Mouse (Mus musculus): ENCODE results near the gene Larp7. TPM values are rescaled to one million over a fixed set of nuclear protein-coding genes. Genes with fewer than 3 reads are reported as not detected.
A peak's percentile ranks its signal among the peaks of the same experiment; 100 is the strongest.

The Larp7 gene
- polyA plus RNA-seq, 1 experiment from 2014 or later, result 63.3 TPM

DNA sequence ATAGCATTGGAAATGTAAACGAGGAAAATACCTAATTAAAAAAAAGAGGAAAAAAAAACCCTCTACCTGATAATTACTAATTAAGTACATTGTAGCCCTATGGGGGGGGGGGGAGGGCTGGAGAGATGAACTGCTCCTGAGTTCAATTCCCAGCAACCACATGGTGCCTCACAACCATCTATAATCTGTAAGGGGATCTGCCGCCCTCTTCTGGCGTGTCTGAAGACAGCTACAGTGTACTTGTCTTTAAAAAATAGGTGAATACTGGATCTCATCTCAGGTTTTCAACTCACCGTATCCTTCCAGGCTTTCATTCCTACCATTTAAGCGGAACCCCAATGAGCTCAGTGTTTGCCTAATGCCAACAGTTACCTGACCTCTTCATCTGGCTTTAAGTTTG lies 5.3 kb downstream of the Larp7 start:
- WGBS, result 38% methylated on average over 5 of the region's 5 CpGs

GRCm38 (mm10) chr3:127544610-127545121 lies 8.5 kb downstream of the Larp7 start:
- no peak for ATAC-seq (ENCODE audit: low read depth)
- WGBS, result 44% methylated on average over 5 of the region's 5 CpGs
- no peaks in the 10 kb centered on the region for H3K4me1 ChIP-seq (replicated peaks; ENCODE audit: control insufficient read depth, insufficient read depth, low read length)
- H3K4me3 ChIP-seq (ENCODE audit: low read length), result no peak overlapping the region
- peaks cover 19% of the 10 kb centered on the region for H3K36me3 ChIP-seq (ENCODE audit: control insufficient read depth, insufficient read depth, low read length)
- H3K27ac ChIP-seq (ENCODE audit: low read length), result no peak overlapping the region
- H3K9ac ChIP-seq (ENCODE audit: low read length), result no peak overlapping the region
- no peaks in the 10 kb centered on the region for H3K27me3 ChIP-seq (ENCODE audit: control insufficient read depth, insufficient read depth, low read depth, low read length)
- no peaks in the 10 kb centered on the region for H3K9me3 ChIP-seq (ENCODE audit: control insufficient read depth, low read length)
- H3K4me2 ChIP-seq (ENCODE audit: low read depth, low read length), result no peak overlapping the region

More for the DNA sequence above, 5.3 kb downstream of the Larp7 start:
- Histone ChIP-seq H3K36me3 (ENCODE audit: control insufficient read depth, insufficient read depth, low read length) (peaks cover 19% of the 10 kb centered on the region), H3K27ac (ENCODE audit: low read length) (no peak overlapping the region), H3K4me1 (replicated peaks; ENCODE audit: control insufficient read depth, insufficient read depth, low read length) (0 out of 2 replicates have a peak, but pooled peaks cover 3% of the 10 kb centered on the region), H3K9ac (ENCODE audit: low read length) (no peak overlapping the region), H3K9me3 (ENCODE audit: control insufficient read depth, low read length) (no peaks in the 10 kb centered on the region), H3K27me3 (ENCODE audit: control insufficient read depth, insufficient read depth, low read depth, low read length) (no peaks in the 10 kb centered on the region), H3K4me2 (ENCODE audit: low read depth, low read length) (no peak overlapping the region), H3K4me3 (ENCODE audit: low read length) (no peak overlapping the region)
- ATAC-seq (ENCODE audit: low read depth), result no peak

- no peak overlapping the region for H3K4me3 ChIP-seq (ENCODE audit: low read length)
- ATAC-seq (ENCODE audit: low read depth), result no peak
- H3K4me1 ChIP-seq (replicated peaks; ENCODE audit: control insufficient read depth, insufficient read depth, low read length), result no peaks in the 10 kb centered on the region
- H3K9ac ChIP-seq (ENCODE audit: low read length), result no peak overlapping the region
- H3K4me2 ChIP-seq (ENCODE audit: low read depth, low read length), result no peak overlapping the region
- peaks cover 19% of the 10 kb centered on the region for H3K36me3 ChIP-seq (ENCODE audit: control insufficient read depth, insufficient read depth, low read length)
- WGBS, result 80% methylated on average over 4 of the region's 4 CpGs
- H3K27me3 ChIP-seq (ENCODE audit: control insufficient read depth, insufficient read depth, low read depth, low read length), result no peaks in the 10 kb centered on the region
- H3K27ac ChIP-seq (ENCODE audit: low read length), result no peak overlapping the region
- no peaks in the 10 kb centered on the region for H3K9me3 ChIP-seq (ENCODE audit: control insufficient read depth, low read length)
Observed at GRCm38 (mm10) chr3:127543976-127544375, 9.2 kb downstream of the Larp7 start.

DNA sequence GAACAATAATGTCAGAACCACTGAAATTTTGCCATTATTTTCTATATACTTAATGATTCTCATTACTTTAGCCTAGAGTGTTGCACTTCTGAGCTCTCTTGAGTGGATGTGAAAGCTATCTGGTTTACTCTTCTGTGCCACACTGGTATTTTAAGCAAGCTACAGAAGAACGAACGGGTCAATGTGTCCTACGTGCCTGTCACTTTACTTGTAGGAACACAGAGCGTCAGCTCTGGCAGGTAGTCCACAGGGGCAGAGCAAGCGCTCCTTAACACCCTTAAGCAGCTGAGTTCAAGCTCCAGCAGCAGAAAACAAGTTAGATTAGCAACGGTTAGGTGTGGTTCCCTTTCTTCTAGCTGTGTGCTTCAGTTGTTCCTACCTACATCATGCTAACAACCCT lies 14.0 kb downstream of the Larp7 start:
- H3K4me1 ChIP-seq (replicated peaks; ENCODE audit: control insufficient read depth, insufficient read depth, low read length), result no peaks in the 10 kb centered on the region
- H3K27ac ChIP-seq (ENCODE audit: low read length), result no peak overlapping the region
- no peak overlapping the region for H3K9ac ChIP-seq (ENCODE audit: low read length)
- H3K9me3 ChIP-seq (ENCODE audit: control insufficient read depth, low read length), result no peaks in the 10 kb centered on the region
- no peak overlapping the region for H3K4me2 ChIP-seq (ENCODE audit: low read depth, low read length)
- WGBS, result 60% methylated on average over 6 of the region's 6 CpGs
- no peak for ATAC-seq (ENCODE audit: low read depth)
- no peaks in the 10 kb centered on the region for H3K27me3 ChIP-seq (ENCODE audit: control insufficient read depth, insufficient read depth, low read depth, low read length)
- H3K4me3 ChIP-seq (ENCODE audit: low read length), result no peak overlapping the region
- peaks cover 8% of the 10 kb centered on the region; the same call in 1 of the 2 replicates for H3K36me3 ChIP-seq (ENCODE audit: control insufficient read depth, insufficient read depth, low read length)

- WGBS, result 13% methylated on average over 4 of the region's 4 CpGs
Observed at GRCm38 (mm10) chr3:127530293-127530692, 22.9 kb downstream of the Larp7 start.

DNA sequence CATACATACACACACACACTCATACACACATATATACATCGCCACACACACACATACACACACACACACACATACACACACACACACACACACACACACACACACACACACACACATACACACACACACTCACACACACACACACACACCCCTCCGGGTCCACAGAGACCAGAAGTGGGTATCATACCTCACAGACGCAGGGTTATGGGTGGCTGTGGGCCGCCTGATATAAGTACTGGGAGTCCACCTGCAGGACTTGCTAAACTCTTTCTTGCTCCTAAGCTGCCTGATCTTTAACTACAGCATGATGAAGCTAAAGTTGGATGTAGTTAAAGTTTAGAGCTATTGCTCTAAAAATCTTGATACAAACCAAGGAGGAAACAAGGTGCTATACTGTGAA lies 23.3 kb downstream of the Larp7 start:
- WGBS, result 72% methylated on average over 4 of the region's 4 CpGs
- H3K4me3 ChIP-seq (ENCODE audit: low read length), result no peak overlapping the region

More at GRCm38 (mm10) chr3:127530293-127530692, 22.9 kb downstream of the Larp7 start:
- Histone ChIP-seq H3K9me3 (ENCODE audit: control insufficient read depth, low read length) (no peaks in the 10 kb centered on the region), H3K4me1 (replicated peaks; ENCODE audit: control insufficient read depth, insufficient read depth, low read length) (no peaks in the 10 kb centered on the region), H3K36me3 (ENCODE audit: control insufficient read depth, insufficient read depth, low read length) (no peaks in the 10 kb centered on the region), H3K27ac (ENCODE audit: low read length) (no peak overlapping the region), H3K4me3 (ENCODE audit: low read length) (no peak overlapping the region), H3K27me3 (ENCODE audit: control insufficient read depth, insufficient read depth, low read depth, low read length) (no peaks in the 10 kb centered on the region), H3K4me2 (ENCODE audit: low read depth, low read length) (no peak overlapping the region), H3K9ac (ENCODE audit: low read length) (no peak overlapping the region)
- no peak for ATAC-seq (ENCODE audit: low read depth)

GRCm38 (mm10) chr3:127529210-127529609 lies 23.9 kb downstream of the Larp7 start:
- no peaks in the 10 kb centered on the region for H3K27me3 ChIP-seq (ENCODE audit: control insufficient read depth, insufficient read depth, low read depth, low read length)
- no peak overlapping the region for H3K9ac ChIP-seq (ENCODE audit: low read length)
- H3K4me1 ChIP-seq (replicated peaks; ENCODE audit: control insufficient read depth, insufficient read depth, low read length), result no peaks in the 10 kb centered on the region
- peak; percentile 59 for ATAC-seq (ENCODE audit: low read depth)
- H3K4me3 ChIP-seq (ENCODE audit: low read length), result no peak overlapping the region
- H3K4me2 ChIP-seq (ENCODE audit: low read depth, low read length), result no peak overlapping the region
- WGBS, result 46% methylated on average over 3 of the region's 3 CpGs
- no peak overlapping the region for H3K27ac ChIP-seq (ENCODE audit: low read length)
- H3K36me3 ChIP-seq (ENCODE audit: control insufficient read depth, insufficient read depth, low read length), result no peaks in the 10 kb centered on the region
- H3K9me3 ChIP-seq (ENCODE audit: control insufficient read depth, low read length), result no peaks in the 10 kb centered on the region

More for the DNA sequence above, 23.3 kb downstream of the Larp7 start:
- no peak for ATAC-seq (ENCODE audit: low read depth)
- H3K27ac ChIP-seq (ENCODE audit: low read length), result no peak overlapping the region
- H3K27me3 ChIP-seq (ENCODE audit: control insufficient read depth, insufficient read depth, low read depth, low read length), result no peaks in the 10 kb centered on the region
- H3K4me2 ChIP-seq (ENCODE audit: low read depth, low read length), result no peak overlapping the region
- H3K9me3 ChIP-seq (ENCODE audit: control insufficient read depth, low read length), result no peaks in the 10 kb centered on the region
- H3K9ac ChIP-seq (ENCODE audit: low read length), result no peak overlapping the region
- no peaks in the 10 kb centered on the region for H3K36me3 ChIP-seq (ENCODE audit: control insufficient read depth, insufficient read depth, low read length)
- H3K4me1 ChIP-seq (replicated peaks; ENCODE audit: control insufficient read depth, insufficient read depth, low read length), result no peaks in the 10 kb centered on the region

- H3K4me3 ChIP-seq (ENCODE audit: low read length), result no peak overlapping the region
- no peak overlapping the region for H3K9ac ChIP-seq (ENCODE audit: low read length)
- H3K27me3 ChIP-seq (ENCODE audit: control insufficient read depth, insufficient read depth, low read depth, low read length), result no peaks in the 10 kb centered on the region
- 68% methylated on average over 5 of the region's 5 CpGs for WGBS
- no peaks in the 10 kb centered on the region for H3K9me3 ChIP-seq (ENCODE audit: control insufficient read depth, low read length)
- no peaks in the 10 kb centered on the region for H3K36me3 ChIP-seq (ENCODE audit: control insufficient read depth, insufficient read depth, low read length)
- ATAC-seq (ENCODE audit: low read depth), result no peak
- no peaks in the 10 kb centered on the region for H3K4me1 ChIP-seq (replicated peaks; ENCODE audit: control insufficient read depth, insufficient read depth, low read length)
- H3K27ac ChIP-seq (ENCODE audit: low read length), result no peak overlapping the region
- H3K4me2 ChIP-seq (ENCODE audit: low read depth, low read length), result no peak overlapping the region
Observed at GRCm38 (mm10) chr3:127527465-127528034, 25.6 kb downstream of the Larp7 start.

- no peak overlapping the region; the same call in 1 of the 2 replicates for H3K27ac ChIP-seq (ENCODE audit: low read length)
- no peaks in the 10 kb centered on the region for H3K27me3 ChIP-seq (ENCODE audit: control insufficient read depth, insufficient read depth, low read depth, low read length)
- no peak for ATAC-seq (ENCODE audit: low read depth)
- H3K9ac ChIP-seq (ENCODE audit: low read length), result no peak overlapping the region
- H3K4me1 ChIP-seq (replicated peaks; ENCODE audit: control insufficient read depth, insufficient read depth, low read length), result 0 out of 2 replicates have a peak, but pooled peaks cover 3% of the 10 kb centered on the region
- no peaks in the 10 kb centered on the region for H3K9me3 ChIP-seq (ENCODE audit: control insufficient read depth, low read length)
- H3K36me3 ChIP-seq (ENCODE audit: control insufficient read depth, insufficient read depth, low read length), result no peaks in the 10 kb centered on the region
- 56% methylated on average over 8 of the region's 8 CpGs for WGBS
- H3K4me3 ChIP-seq (ENCODE audit: low read length), result no peak overlapping the region
- H3K4me2 ChIP-seq (ENCODE audit: low read depth, low read length), result no peak overlapping the region
Observed at GRCm38 (mm10) chr3:127525188-127525819, 27.8 kb downstream of the Larp7 start.
